Mouse (Mus musculus): ENCODE data around the gene Hs1bp3. TPM values are rescaled to one million over a fixed set of nuclear protein-coding genes. Genes with fewer than 3 reads are reported as not detected.

Hs1bp3 gene
- polyA plus RNA-seq, 1 experiment from 2014 or later, result 8.9 TPM

DNA sequence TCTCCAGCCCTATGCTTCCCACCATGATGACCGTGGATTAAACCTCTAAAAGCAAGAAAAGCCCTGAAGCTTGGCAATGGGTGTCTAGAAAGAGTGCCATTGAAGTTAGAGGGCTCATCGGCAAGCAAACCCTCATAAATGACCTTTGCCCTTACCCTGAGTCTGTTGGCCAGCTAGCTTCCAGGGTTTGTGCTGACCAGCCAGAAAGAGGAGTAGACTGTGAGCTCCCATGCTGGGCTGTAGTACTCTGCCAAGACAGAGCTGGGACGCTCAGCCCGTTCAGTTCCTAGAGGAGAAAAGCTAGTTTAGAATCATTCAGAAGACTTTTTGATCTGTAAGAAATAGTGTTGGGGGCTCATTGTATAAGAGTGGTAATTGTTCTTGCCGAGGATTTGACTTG, 60.5 kb downstream of the Hs1bp3 start:
- Histone ChIP-seq H3K27ac (ENCODE audit: low read length) (no peak overlapping the region), H3K4me1 (ENCODE audit: control insufficient read depth, insufficient read depth, low read length) (no peaks in the 10 kb centered on the region), H3K9ac (ENCODE audit: low read depth, low read length) (no peak overlapping the region), H3K4me2 (ENCODE audit: low read length) (no peak overlapping the region), H3K4me3 (ENCODE audit: low read depth, low read length) (no peak overlapping the region), H3K27me3 (ENCODE audit: control insufficient read depth, insufficient read depth, low read depth, low read length) (no peaks in the 10 kb centered on the region), H3K36me3 (ENCODE audit: control insufficient read depth, insufficient read depth, low read length) (no peaks in the 10 kb centered on the region), H3K9me3 (replicated peaks; ENCODE audit: control insufficient read depth, low read length, poor library complexity, severe bottlenecking) (no peaks in the 10 kb centered on the region)
- no peak for ATAC-seq
- 78% methylated on average over 5 of the region's 5 CpGs for WGBS

- no peaks in the 10 kb centered on the region for H3K36me3 ChIP-seq (ENCODE audit: control insufficient read depth, insufficient read depth, low read length)
- WGBS, result 73% methylated on average over 1 of the region's 1 CpGs
Observed at GRCm38 (mm10) chr12:8377169-8377568, 63.9 kb downstream of the Hs1bp3 start.

DNA sequence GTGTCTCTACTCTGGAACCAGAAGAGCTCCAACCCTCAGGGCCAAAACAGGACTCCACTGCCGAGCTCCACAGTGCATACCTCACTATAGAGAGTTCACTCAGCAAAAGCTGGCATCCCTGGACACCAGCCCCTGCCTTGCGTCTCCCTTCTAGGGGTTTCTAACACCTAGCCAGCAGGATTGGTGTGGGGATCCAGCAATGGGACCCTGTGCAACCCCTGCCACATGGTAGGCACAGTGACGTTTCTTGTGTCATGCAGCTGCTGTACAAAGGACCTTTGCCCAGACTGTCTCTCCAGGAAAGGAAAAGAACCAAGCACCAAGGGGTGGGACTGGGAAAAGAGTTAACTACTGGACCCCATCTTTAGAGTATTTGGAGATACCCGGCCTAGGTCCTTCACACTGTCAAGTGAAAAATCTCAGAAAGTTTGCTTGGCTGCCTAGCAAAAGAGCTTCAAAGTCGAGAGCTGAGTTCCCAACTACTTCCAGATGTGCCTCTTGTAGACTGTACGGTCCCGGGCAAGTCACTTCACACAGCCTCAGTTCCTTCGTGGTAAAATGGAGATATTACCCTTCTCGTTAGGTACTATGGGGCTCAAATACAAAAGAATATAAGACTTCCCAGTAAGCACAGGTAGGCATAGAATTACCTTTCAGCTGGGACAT, 64.9 kb downstream of the Hs1bp3 start:
- Histone ChIP-seq H3K4me1 (ENCODE audit: control insufficient read depth, insufficient read depth, low read length) (no peaks in the 10 kb centered on the region), H3K27me3 (ENCODE audit: control insufficient read depth, insufficient read depth, low read depth, low read length) (no peaks in the 10 kb centered on the region), H3K4me3 (ENCODE audit: low read depth, low read length) (no peak overlapping the region), H3K9ac (ENCODE audit: low read depth, low read length) (no peak overlapping the region), H3K27ac (ENCODE audit: low read length) (no peak overlapping the region), H3K4me2 (ENCODE audit: low read length) (no peak overlapping the region), H3K9me3 (replicated peaks; ENCODE audit: control insufficient read depth, low read length, poor library complexity, severe bottlenecking) (no peaks in the 10 kb centered on the region), H3K36me3 (ENCODE audit: control insufficient read depth, insufficient read depth, low read length) (no peaks in the 10 kb centered on the region)
- no peak for ATAC-seq
- 87% methylated on average over 9 of the region's 9 CpGs for WGBS

More at GRCm38 (mm10) chr12:8377169-8377568, 63.9 kb downstream of the Hs1bp3 start:
- H3K27ac ChIP-seq (ENCODE audit: low read length), result no peak overlapping the region
- H3K4me2 ChIP-seq (ENCODE audit: low read length), result no peak overlapping the region
- no peak overlapping the region for H3K9ac ChIP-seq (ENCODE audit: low read depth, low read length)
- no peaks in the 10 kb centered on the region for H3K4me1 ChIP-seq (ENCODE audit: control insufficient read depth, insufficient read depth, low read length)
- no peaks in the 10 kb centered on the region for H3K27me3 ChIP-seq (ENCODE audit: control insufficient read depth, insufficient read depth, low read depth, low read length)
- H3K4me3 ChIP-seq (ENCODE audit: low read depth, low read length), result no peak overlapping the region
- ATAC-seq, result no peak
- no peaks in the 10 kb centered on the region for H3K9me3 ChIP-seq (replicated peaks; ENCODE audit: control insufficient read depth, low read length, poor library complexity, severe bottlenecking)

- Histone ChIP-seq H3K4me3 (ENCODE audit: low read depth, low read length) (no peak overlapping the region), H3K4me1 (ENCODE audit: control insufficient read depth, insufficient read depth, low read length) (no peaks in the 10 kb centered on the region), H3K27me3 (ENCODE audit: control insufficient read depth, insufficient read depth, low read depth, low read length) (no peaks in the 10 kb centered on the region), H3K27ac (ENCODE audit: low read length) (no peak overlapping the region), H3K4me2 (ENCODE audit: low read length) (no peak overlapping the region), H3K36me3 (ENCODE audit: control insufficient read depth, insufficient read depth, low read length) (no peaks in the 10 kb centered on the region), H3K9ac (ENCODE audit: low read depth, low read length) (no peak overlapping the region), H3K9me3 (replicated peaks; ENCODE audit: control insufficient read depth, low read length, poor library complexity, severe bottlenecking) (no peaks in the 10 kb centered on the region)
- WGBS, result 75% methylated on average over 8 of the region's 8 CpGs
- ATAC-seq, result no peak
Observed at GRCm38 (mm10) chr12:8379795-8380521, 66.7 kb downstream of the Hs1bp3 start.

GRCm38 (mm10) chr12:8380944-8381343, 67.7 kb downstream of the Hs1bp3 start:
- Histone ChIP-seq H3K27me3 (ENCODE audit: control insufficient read depth, insufficient read depth, low read depth, low read length) (no peaks in the 10 kb centered on the region), H3K27ac (ENCODE audit: low read length) (no peak overlapping the region), H3K4me2 (ENCODE audit: low read length) (no peak overlapping the region), H3K4me1 (ENCODE audit: control insufficient read depth, insufficient read depth, low read length) (no peaks in the 10 kb centered on the region), H3K36me3 (ENCODE audit: control insufficient read depth, insufficient read depth, low read length) (no peaks in the 10 kb centered on the region), H3K9ac (ENCODE audit: low read depth, low read length) (no peak overlapping the region), H3K9me3 (replicated peaks; ENCODE audit: control insufficient read depth, low read length, poor library complexity, severe bottlenecking) (no peaks in the 10 kb centered on the region), H3K4me3 (ENCODE audit: low read depth, low read length) (no peak overlapping the region)
- 48% methylated on average over 9 of the region's 9 CpGs for WGBS
- ATAC-seq, result no peak

DNA sequence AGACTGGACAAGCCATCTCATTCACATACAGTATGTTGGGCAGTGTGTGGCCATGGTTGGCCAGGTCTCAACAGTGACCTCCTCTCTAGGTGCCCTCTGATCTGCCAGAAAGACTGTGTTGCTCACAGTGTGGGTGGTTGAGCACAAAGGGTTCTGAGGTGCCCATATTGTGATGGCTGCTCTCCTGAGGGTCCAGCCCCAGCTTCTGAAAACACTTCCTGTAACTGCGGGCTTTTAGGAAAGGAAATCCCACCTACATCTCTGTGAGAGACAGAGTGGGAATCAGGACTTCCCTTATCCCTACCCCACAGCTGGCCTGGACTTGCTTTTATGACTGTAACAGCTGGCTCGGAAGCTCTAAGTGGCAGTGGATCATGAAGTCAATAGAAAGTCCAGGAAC, 68.7 kb downstream of the Hs1bp3 start:
- Histone ChIP-seq H3K9me3 (replicated peaks; ENCODE audit: control insufficient read depth, low read length, poor library complexity, severe bottlenecking) (no peaks in the 10 kb centered on the region), H3K27me3 (ENCODE audit: control insufficient read depth, insufficient read depth, low read depth, low read length) (no peaks in the 10 kb centered on the region), H3K4me2 (ENCODE audit: low read length) (no peak overlapping the region), H3K4me3 (ENCODE audit: low read depth, low read length) (no peak overlapping the region), H3K4me1 (ENCODE audit: control insufficient read depth, insufficient read depth, low read length) (no peaks in the 10 kb centered on the region), H3K36me3 (ENCODE audit: control insufficient read depth, insufficient read depth, low read length) (no peaks in the 10 kb centered on the region), H3K9ac (ENCODE audit: low read depth, low read length) (no peak overlapping the region), H3K27ac (ENCODE audit: low read length) (no peak overlapping the region)
- no peak for ATAC-seq
- 85% methylated on average over 2 of the region's 2 CpGs for WGBS

DNA sequence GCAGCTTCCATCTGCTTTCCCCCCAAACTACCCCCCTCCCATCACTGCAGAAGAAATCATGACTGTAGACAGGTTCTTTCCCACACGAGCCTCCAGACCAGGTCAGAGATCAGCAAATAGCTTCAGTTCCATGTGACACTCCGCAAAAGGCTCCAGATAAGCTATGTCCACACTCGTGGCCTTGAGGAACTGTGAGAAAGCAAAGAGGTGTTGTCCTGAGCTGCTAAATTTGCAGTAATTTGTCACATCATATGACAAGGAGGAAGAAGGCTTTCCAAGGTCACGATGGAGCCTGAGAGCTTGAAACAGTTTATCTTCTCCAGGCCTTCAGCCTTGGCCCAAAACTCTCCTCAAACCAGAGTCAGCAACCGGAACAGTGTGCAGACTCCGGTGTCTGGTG, 70.6 kb downstream of the Hs1bp3 start:
- ATAC-seq, result no peak
- Histone ChIP-seq H3K4me2 (ENCODE audit: low read length) (no peak overlapping the region), H3K4me1 (ENCODE audit: control insufficient read depth, insufficient read depth, low read length) (no peaks in the 10 kb centered on the region), H3K27me3 (ENCODE audit: control insufficient read depth, insufficient read depth, low read depth, low read length) (no peaks in the 10 kb centered on the region), H3K4me3 (ENCODE audit: low read depth, low read length) (no peak overlapping the region), H3K36me3 (ENCODE audit: control insufficient read depth, insufficient read depth, low read length) (no peaks in the 10 kb centered on the region), H3K9me3 (replicated peaks; ENCODE audit: control insufficient read depth, low read length, poor library complexity, severe bottlenecking) (no peaks in the 10 kb centered on the region), H3K27ac (ENCODE audit: low read length) (no peak overlapping the region), H3K9ac (ENCODE audit: low read depth, low read length) (no peak overlapping the region)
- WGBS, result 91% methylated on average over 6 of the region's 6 CpGs

DNA sequence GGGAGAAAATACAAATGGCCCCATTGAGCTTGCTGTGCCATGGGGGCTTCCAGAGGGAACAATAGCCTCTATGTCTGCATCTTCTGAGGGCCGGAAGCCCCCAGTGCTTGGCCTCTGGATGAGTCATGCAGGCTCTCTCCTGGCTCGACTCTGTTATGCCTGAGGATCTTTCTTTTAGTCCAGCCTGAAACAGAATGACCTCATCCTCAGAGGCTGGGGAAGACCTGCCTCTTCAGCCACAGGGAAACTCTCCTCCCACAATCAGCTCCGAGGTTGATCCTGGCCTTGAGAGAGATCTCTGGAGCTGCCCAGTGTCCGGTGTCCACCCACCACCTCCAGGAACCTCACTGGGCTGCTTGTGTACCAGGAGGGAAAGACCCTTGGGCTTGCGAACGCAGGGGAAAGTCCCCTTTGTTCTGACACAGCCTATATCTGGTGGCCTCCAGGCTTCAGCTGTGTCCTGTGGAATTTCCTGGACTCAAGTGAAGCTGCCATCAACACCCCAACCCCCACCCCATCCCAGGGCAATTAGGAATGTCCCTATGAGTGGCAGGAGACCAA, 73.3 kb downstream of the Hs1bp3 start:
- no peak overlapping the region for H3K9ac ChIP-seq (ENCODE audit: low read depth, low read length)
- H3K4me2 ChIP-seq (ENCODE audit: low read length), result no peak overlapping the region
- no peak for ATAC-seq
- H3K36me3 ChIP-seq (ENCODE audit: control insufficient read depth, insufficient read depth, low read length), result no peaks in the 10 kb centered on the region
- no peaks in the 10 kb centered on the region for H3K9me3 ChIP-seq (replicated peaks; ENCODE audit: control insufficient read depth, low read length, poor library complexity, severe bottlenecking)
- WGBS, result 72% methylated on average over 6 of the region's 6 CpGs
- H3K27ac ChIP-seq (ENCODE audit: low read length), result no peak overlapping the region
- H3K27me3 ChIP-seq (ENCODE audit: control insufficient read depth, insufficient read depth, low read depth, low read length), result no peaks in the 10 kb centered on the region
- no peaks in the 10 kb centered on the region for H3K4me1 ChIP-seq (ENCODE audit: control insufficient read depth, insufficient read depth, low read length)
- H3K4me3 ChIP-seq (ENCODE audit: low read depth, low read length), result no peak overlapping the region

DNA sequence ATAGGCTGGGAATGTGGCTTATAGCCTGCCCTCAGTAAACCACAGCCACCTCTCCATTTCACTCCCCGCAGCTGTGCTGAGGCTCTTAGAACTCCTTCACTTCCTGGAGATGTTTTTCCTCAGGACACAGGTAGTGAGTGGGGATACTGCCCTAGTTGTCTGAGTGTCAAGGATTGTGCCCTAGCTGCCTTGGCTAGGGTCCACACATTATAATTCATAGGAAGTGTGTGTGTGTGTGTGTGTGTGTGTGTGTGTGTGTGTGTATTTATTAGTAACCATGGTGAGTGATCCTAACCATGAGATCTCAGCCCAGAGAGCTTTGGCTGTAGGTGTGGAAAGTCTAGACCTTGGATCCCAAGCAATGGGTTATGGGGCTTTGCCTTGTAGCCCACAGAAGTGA, 74.0 kb downstream of the Hs1bp3 start:
- WGBS, result 93% methylated on average over 1 of the region's 1 CpGs
- H3K4me1 ChIP-seq (ENCODE audit: control insufficient read depth, insufficient read depth, low read length), result no peaks in the 10 kb centered on the region
- no peak overlapping the region for H3K9ac ChIP-seq (ENCODE audit: low read depth, low read length)
- H3K4me3 ChIP-seq (ENCODE audit: low read depth, low read length), result no peak overlapping the region
- no peaks in the 10 kb centered on the region for H3K9me3 ChIP-seq (replicated peaks; ENCODE audit: control insufficient read depth, low read length, poor library complexity, severe bottlenecking)
- ATAC-seq, result no peak
- H3K36me3 ChIP-seq (ENCODE audit: control insufficient read depth, insufficient read depth, low read length), result no peaks in the 10 kb centered on the region
- no peak overlapping the region for H3K4me2 ChIP-seq (ENCODE audit: low read length)
- no peak overlapping the region for H3K27ac ChIP-seq (ENCODE audit: low read length)
- H3K27me3 ChIP-seq (ENCODE audit: control insufficient read depth, insufficient read depth, low read depth, low read length), result no peaks in the 10 kb centered on the region

Data from midbrain, embryonic 16.5 days (tissue).